Mouse (Mus musculus): ENCODE measurements around the gene Cacna1c.

GRCm38 (mm10) chr6:119099333-119099732 lies 96.9 kb downstream of the Cacna1c start:
- no peak for TF ChIP-seq CTCF (IDR thresholded peaks at IDR 0.05; ENCODE audit: low read depth)
- no peak for TF ChIP-seq EP300 (optimal IDR thresholded peaks at IDR 0.05)
